Mouse (Mus musculus) left cerebral cortex, postnatal 36 days (tissue): Measurements from ENCODE around the gene 1700020D05Rik. TPM values are rescaled to one million over a fixed set of nuclear protein-coding genes. Genes with fewer than 3 reads are reported as not detected.

Experiments
- DNase-seq, 2 experiments: peaks; one replicate each; pipeline ENCODE4 v3.0.0; 2021 to 2022; ENCODE audit warnings: low spot score in 2 of 2, mixed read lengths in 1 of 2
- intact Hi-C: fragments of 180-260 bp; cut with DNase I; formaldehyde crosslinking; loops from one replicate; pipeline ENCODE4 v1.15.1; 2025
- total RNA-seq, 2 experiments: library from RNA; stranded (reverse); gene quantifications; 2 replicates each; pipeline ENCODE4 v1.2.3; 2021

The 1700020D05Rik gene
- 10 to 100 TPM in 1 of 2 experiments, 1 to 10 TPM in 1; 2.7 to 11.0 TPM for total RNA-seq

- no peak for DNase-seq
- intact Hi-C loops: no loop called here
Measured at GRCm38 (mm10) chr19:5503687-5504086, at the start of gene 1700020D05Rik. 1700020D05Rik (minus strand) TSS chr19:5503787.

DNA sequence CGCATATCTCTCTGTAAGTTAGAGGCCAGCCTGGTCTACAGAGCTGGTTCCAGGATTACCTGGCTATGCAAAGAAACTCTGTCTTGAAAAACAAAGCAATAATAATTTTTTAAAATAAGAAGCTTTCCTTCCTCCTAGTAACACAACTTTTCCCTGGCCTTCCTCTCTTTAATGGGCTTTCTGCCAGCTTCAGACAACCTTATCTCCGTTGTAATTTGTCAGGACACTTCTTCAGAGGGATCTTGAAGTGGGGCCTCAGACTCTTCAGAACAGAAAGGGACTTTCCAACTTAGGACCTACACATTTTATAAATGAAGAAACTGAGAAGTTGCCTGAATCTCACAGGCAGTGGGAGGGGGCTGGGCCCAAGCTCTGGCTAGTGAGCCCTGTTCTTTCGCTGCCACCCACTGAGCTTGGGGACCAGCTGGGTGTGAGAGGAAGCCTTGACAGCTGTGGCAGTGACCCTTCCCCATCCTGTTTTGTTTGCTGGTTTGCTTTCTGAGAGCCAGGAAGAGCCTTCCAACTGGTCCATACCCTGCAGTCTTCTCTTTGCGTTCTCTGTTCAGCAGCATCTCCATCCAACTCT is 44.0 kb upstream of the 1700020D05Rik start:
- no peak for DNase-seq
- intact Hi-C loops: no loop called here

DNA sequence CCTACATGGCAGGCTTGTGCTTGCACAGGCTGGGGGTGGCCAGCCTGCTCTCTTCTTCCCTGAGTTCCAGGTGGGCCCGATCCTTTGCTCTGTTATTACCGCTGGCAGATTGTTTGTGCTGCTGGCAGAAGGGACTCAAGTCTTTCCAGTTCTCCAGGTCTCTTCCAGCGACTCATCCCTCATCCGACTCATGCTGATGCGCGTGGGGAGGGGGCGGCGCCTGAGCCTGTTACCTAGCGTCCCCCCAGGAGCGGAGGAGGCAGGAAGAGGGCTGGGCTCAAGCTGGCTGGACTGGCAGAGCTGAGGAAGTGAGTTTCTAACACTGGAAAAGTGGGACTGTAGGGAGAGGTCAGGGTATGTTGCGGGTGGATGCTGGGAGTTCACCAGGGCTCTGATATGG is 40.4 kb upstream of the 1700020D05Rik start:
- intact Hi-C loops: no loop called here
- DNase-seq: no peak

GRCm38 (mm10) chr19:5543362-5543761 is 39.8 kb upstream of the 1700020D05Rik start:
- intact Hi-C loops: no loop called here
- no peak for DNase-seq

DNA sequence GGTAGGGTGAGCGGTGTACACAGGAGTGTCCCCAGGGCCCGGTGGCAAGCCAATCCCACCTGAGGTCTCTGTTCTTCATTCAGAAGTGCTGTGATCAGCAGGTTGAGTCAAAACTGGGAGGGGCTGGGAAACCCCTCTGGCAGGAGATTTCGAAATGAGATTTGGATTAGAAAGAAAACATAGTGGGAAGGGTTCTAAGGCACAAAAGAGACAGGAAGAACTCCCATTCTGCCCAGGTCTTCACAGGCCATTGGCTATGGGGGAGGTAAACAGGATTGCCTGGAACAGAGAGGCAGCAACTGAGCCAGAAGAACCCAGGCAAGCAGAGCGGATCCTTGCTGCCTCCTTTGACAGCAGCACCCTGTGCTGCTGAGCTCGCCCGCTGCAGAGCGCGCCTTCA is 35.2 kb upstream of the 1700020D05Rik start:
- DNase-seq: no peak
- intact Hi-C loops: no loop called here

- intact Hi-C loops: no loop called here
Measured at GRCm38 (mm10) chr19:5532520-5532919, 28.9 kb upstream of the 1700020D05Rik start.

GRCm38 (mm10) chr19:5530138-5530524 is 26.5 kb upstream of the 1700020D05Rik start:
- intact Hi-C loops: no loop called here
- DNase-seq: no peak

More at GRCm38 (mm10) chr19:5532520-5532919, 28.9 kb upstream of the 1700020D05Rik start:
- DNase-seq: no peak

GRCm38 (mm10) chr19:5529325-5530137 is 25.9 kb upstream of the 1700020D05Rik start:
- intact Hi-C loops: loop anchor here (1.0 kb wide), 1 partner anchor 38 kb away; no protein-coding TSS in a partner anchor
- DNase-seq: peak; percentile 87 to 92

GRCm38 (mm10) chr19:5525204-5525603 is 21.6 kb upstream of the 1700020D05Rik start:
- intact Hi-C loops: no loop called here
- no peak for DNase-seq

- intact Hi-C loops: no loop called here
- no peak for DNase-seq
Measured at GRCm38 (mm10) chr19:5518721-5519120, 15.1 kb upstream of the 1700020D05Rik start.

GRCm38 (mm10) chr19:5516906-5517505 is 13.4 kb upstream of the 1700020D05Rik start:
- intact Hi-C loops: no loop called here
- no peak for DNase-seq

DNA sequence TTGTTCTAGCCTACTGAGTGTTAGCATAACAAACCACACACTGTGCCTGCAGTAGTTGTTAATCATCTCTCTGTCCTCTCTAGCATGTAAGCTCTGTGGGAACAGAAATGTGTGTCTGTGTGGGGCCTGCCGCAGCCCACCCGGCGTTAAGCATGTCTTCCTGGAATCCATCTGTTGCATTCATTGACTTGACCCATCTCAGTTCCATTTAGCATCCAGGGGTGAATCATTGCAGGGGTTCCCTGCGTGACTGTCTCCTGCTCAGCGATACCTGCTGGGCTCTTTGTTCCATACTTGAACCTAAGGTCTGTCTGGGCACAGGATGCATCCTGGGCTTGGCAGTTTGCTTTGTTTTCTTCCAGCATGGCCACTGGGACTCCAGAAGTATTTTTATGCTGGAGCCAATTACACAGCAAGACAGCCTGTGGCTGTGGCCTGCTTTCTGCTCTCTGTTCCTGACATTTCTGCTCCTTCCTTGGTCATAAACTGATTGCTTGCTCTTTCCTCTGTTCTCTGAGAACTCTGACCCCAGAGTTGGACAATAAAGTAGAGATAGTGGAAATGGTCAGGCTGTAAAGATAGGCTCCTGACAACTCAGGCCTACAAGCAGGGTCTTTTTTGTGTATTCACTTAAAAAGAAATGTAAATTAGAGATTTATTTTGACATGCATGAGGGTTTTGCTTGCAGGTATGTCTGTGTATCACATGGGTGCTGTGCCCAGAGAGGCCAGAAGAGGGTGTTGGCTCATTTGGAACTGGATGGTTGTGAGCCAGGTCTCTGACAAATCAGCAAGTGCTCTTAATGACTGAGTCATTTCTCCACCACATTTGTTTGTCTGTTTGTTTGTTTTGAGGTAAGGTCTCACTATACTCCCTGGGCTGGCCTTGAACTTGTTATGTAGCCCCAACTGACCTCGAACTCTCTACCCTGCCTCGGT is 12.5 kb upstream of the 1700020D05Rik start:
- intact Hi-C loops: no loop called here
- DNase-seq: no peak

DNA sequence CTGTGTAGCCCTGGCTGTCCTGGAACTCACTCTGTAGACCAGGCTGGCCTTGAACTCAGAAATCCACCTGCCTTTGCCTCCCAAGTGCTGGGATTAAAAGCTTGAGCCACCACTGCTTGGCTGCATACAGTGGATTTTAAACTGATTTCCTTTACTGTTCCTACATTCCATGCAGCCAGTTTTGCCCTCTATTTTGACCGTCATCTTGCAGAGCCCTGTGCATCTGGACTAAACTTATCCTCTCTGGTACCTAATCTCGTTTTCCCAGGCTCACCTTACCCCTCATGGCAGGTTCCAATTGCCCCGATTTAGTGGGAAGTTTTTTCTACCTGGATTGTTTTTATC is 9.4 kb upstream of the 1700020D05Rik start:
- intact Hi-C loops: no loop called here
- DNase-seq: no peak

DNA sequence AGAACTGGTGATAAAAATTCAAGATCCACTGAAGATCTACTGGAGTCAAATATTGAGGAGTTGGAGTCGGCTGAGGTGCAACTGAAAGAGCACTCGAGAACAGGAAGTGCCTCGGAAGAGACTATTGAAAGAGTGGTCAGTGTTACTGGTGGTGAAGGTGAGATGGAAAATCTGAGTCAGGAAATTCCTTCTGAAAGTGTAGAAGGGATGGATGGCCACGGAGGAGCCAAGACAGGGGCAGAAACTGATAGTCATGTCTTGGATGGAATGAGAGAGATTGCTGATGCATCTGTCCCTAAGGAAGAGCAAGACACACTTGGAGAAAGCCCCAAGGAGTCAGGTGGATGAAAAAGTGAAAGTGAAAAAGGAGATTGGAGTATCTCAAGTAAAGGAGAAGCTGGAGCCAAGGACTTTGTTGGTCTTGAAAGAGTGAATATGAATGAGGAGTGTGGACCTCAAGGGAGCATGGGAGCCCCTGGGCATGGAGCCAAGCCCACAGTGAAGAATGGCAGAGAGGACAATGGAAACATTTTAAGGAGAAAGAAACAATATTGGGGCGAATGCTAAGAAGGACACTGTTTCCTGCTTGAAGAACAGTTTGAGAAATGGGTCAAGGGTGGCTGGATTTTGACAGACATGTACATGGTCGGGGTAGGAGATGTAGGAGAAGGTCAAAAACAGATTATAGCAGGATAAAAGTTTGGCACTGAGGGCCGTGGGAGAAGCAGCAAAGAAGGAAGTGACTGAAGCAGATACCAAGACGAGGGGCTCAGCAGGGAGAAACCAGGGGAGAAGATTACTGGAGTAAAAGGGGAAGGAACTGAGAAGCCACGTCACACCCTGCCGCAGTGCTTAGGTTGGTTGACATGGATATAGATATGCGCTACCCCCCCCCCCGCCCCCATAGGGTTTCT is 8.8 kb upstream of the 1700020D05Rik start:
- intact Hi-C loops: no loop called here
- no peak for DNase-seq

DNA sequence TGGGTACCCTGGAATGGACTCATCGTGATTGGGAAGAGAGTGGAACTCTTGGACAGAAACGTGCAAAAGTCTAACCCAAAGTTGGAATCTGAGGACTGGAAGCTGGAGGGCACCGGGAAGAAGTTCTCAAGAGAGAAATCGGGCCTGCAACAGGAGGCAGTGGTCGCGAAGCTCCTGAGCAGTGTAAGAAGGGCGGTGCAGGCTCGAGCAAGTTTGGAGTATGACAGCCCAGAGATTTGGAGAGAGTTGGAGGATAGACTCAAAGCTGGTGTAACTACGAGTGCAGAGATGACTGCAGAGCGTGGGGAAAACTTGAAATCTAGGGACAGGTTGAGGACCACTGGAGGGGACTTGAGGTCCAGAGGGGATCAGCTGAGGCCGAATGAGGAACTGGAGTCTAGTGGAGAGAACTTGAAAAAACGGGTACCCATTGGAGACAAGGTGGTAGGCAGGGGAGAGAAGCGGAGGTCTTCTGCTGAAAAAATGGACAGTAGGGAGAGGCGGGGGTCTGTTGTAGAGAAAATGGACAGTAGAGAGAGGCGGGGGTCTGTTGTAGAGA is 7.6 kb upstream of the 1700020D05Rik start:
- DNase-seq: no peak
- intact Hi-C loops: loop anchor here (2.0 kb wide), 1 partner anchor 20 kb away; the partner anchor contains the start of gene Cfl1

- DNase-seq: peak; percentile 97 to 98
- intact Hi-C loops: loop anchor here (2.0 kb wide), 1 partner anchor 20 kb away; the partner anchor contains the start of gene Cfl1
Measured at GRCm38 (mm10) chr19:5510031-5511026, 6.7 kb upstream of the 1700020D05Rik start, which contains the start of gene Snx32. Snx32 (minus strand) TSS chr19:5510538.

GRCm38 (mm10) chr19:5500330-5500875 is 3.2 kb downstream of the 1700020D05Rik start:
- no peak for DNase-seq
- intact Hi-C loops: no loop called here
